Mouse (Mus musculus) stomach, embryonic 14.5 days (tissue): Measurements from ENCODE around the gene Klhdc1. TPM values are rescaled to one million over a fixed set of nuclear protein-coding genes. Genes with fewer than 3 reads are reported as not detected.

ENCODE experiments used
- ATAC-seq: fragments of 200-750 bp; cut with Nextera tagmentation; 2 replicates; pipeline ENCODE4 v1.8.0; 2017; ENCODE audit warnings: low read depth, moderate TSS enrichment; ENCODE audit not compliant: insufficient number of reproducible peaks, insufficient read depth, low FRiP score
- H3K27ac ChIP-seq: fragments of 300-500 bp; sonication (generic); 2 replicates; pipeline ENCODE4 v1.5.1; 2014; ENCODE audit warnings: mild to moderate bottlenecking, low read length, moderate library complexity, mixed read lengths
- H3K27me3 ChIP-seq: fragments of 300-500 bp; sonication (generic); 2 replicates; pipeline ENCODE4 v1.6.1; 2014; ENCODE audit warnings: low read length, control low read depth, mixed read lengths; ENCODE audit not compliant: control insufficient read depth, insufficient read depth
- H3K36me3 ChIP-seq: fragments of 300-500 bp; sonication (generic); 2 replicates; pipeline ENCODE4 v1.6.1; 2014; ENCODE audit warnings: mild to moderate bottlenecking, control low read depth, low read length, moderate library complexity, mixed read lengths; ENCODE audit not compliant: control insufficient read depth, insufficient read depth
- H3K4me1 ChIP-seq: fragments of 300-500 bp; sonication (generic); 2 replicates; pipeline ENCODE4 v1.6.1; 2014; ENCODE audit warnings: low read length, control low read depth, mixed read lengths; ENCODE audit not compliant: control insufficient read depth, insufficient read depth
- H3K4me2 ChIP-seq: fragments of 300-500 bp; sonication (generic); replicated peaks from 2 replicates; pipeline ENCODE4 v1.6.1; 2014; ENCODE audit warnings: low read depth, low read length, control low read depth
- H3K4me3 ChIP-seq: fragments of 300-500 bp; sonication (generic); 2 replicates; pipeline ENCODE4 v1.5.1; 2014; ENCODE audit warnings: low read depth, low read length, control low read depth
- H3K9ac ChIP-seq: fragments of 300-500 bp; sonication (generic); replicated peaks from 2 replicates; pipeline ENCODE4 v1.6.1; 2014; ENCODE audit warnings: low read depth, mild to moderate bottlenecking, control low read depth, low read length, moderate library complexity, mixed read lengths
- H3K9me3 ChIP-seq: fragments of 300-500 bp; sonication (generic); 2 replicates; pipeline ENCODE4 v1.6.1; 2016; ENCODE audit warnings: low read depth, low read length, control low read depth; ENCODE audit not compliant: control insufficient read depth
- WGBS: fragments of 180-500 bp; shearing (Covaris S2); extraction: QIAGEN DNeasy Blood & Tissue Kit; methylation state at CpG from one replicate; pipeline ENCODE4 v1.1.7; 2014; 5-methylcytosine and 5-hydroxymethylcytosine counted together
- polyA plus RNA-seq: library from polyadenylated mRNA; unstranded; fragments of >200 nt; fragmentation: Nextera tagmentation; extraction: Ambion mirVana; gene quantifications from 2 replicates; pipeline ENCODE4 v1.2.1, GENCODE M21; 2014

Klhdc1 gene
- polyA plus RNA-seq, result 7.8 and 8.2 TPM in 2 replicates

GRCm38 (mm10) chr12:69240876-69241275, at the start of gene Klhdc1:
Gene Klhdc1, plus strand, starts transcription at chr12:69241176.
- no peaks in the 10 kb centered on the region for H3K27me3 ChIP-seq
- no peak for ATAC-seq
- 69% methylated on average over 6 of the region's 6 CpGs for WGBS
- peak within 1 kb of the TSS; percentile 71 for H3K4me3 ChIP-seq
- H3K27ac ChIP-seq, result peak within 1 kb of the TSS; percentile 83
- peaks cover 5% of the 10 kb centered on the region for H3K4me1 ChIP-seq
- no peaks in the 10 kb centered on the region for H3K36me3 ChIP-seq
- no peaks in the 10 kb centered on the region for H3K9me3 ChIP-seq
- H3K9ac ChIP-seq, result peak within 1 kb of the TSS; percentile 72
- peak within 1 kb of the TSS; percentile 48 for H3K4me2 ChIP-seq

- no peak for ATAC-seq
- 88% methylated on average over 5 of the region's 5 CpGs for WGBS
- H3K4me2 ChIP-seq, result no peak overlapping the region
Observed at GRCm38 (mm10) chr12:69191396-69191795, 49.6 kb upstream of the Klhdc1 start.

GRCm38 (mm10) chr12:69192637-69193036, 48.3 kb upstream of the Klhdc1 start:
- Histone ChIP-seq H3K27ac (no peak overlapping the region), H3K4me3 (no peak overlapping the region), H3K9ac (no peak overlapping the region), H3K4me1 (peaks cover 3% of the 10 kb centered on the region; the same call in 1 of the 2 replicates), H3K4me2 (no peak overlapping the region), H3K27me3 (no peaks in the 10 kb centered on the region), H3K36me3 (peaks cover 15% of the 10 kb centered on the region), H3K9me3 (no peaks in the 10 kb centered on the region)
- ATAC-seq, result no peak
- WGBS, result 94% methylated on average over 2 of the region's 2 CpGs

More at GRCm38 (mm10) chr12:69191396-69191795, 49.6 kb upstream of the Klhdc1 start:
- Histone ChIP-seq H3K4me1 (peaks cover 9% of the 10 kb centered on the region), H3K9ac (no peak overlapping the region), H3K27ac (no peak overlapping the region), H3K27me3 (no peaks in the 10 kb centered on the region), H3K4me3 (no peak overlapping the region), H3K9me3 (no peaks in the 10 kb centered on the region), H3K36me3 (peaks cover 18% of the 10 kb centered on the region)

GRCm38 (mm10) chr12:69196444-69197377, 44.3 kb upstream of the Klhdc1 start, which contains the start of gene Gm49383:
Gene Gm49383, minus strand, starts transcription at chr12:69197104.
- H3K9ac ChIP-seq, result peak within 1 kb of the TSS; percentile 81
- H3K4me1 ChIP-seq, result peaks cover 11% of the 10 kb centered on the region; the same call in 1 of the 2 replicates
- peak; percentile 84 for ATAC-seq
- peak within 1 kb of the TSS; percentile 95 for H3K4me3 ChIP-seq
- peak within 1 kb of the TSS; percentile 91 for H3K27ac ChIP-seq
- no peaks in the 10 kb centered on the region for H3K9me3 ChIP-seq
- H3K4me2 ChIP-seq, result peak within 1 kb of the TSS; percentile 81
- no peaks in the 10 kb centered on the region for H3K27me3 ChIP-seq
- under 1% methylated on average over 75 of the region's 75 CpGs for WGBS
- H3K36me3 ChIP-seq, result peaks cover 16% of the 10 kb centered on the region

- Histone ChIP-seq H3K27me3 (no peaks in the 10 kb centered on the region), H3K4me1 (peaks cover 11% of the 10 kb centered on the region; the same call in 1 of the 2 replicates), H3K9me3 (no peaks in the 10 kb centered on the region), H3K9ac (peak overlapping the region; percentile 81), H3K36me3 (peaks cover 21% of the 10 kb centered on the region), H3K4me3 (peak overlapping the region; percentile 95), H3K27ac (peak overlapping the region; percentile 91), H3K4me2 (peak overlapping the region; percentile 81)
- WGBS, result under 1% methylated on average over 91 of the region's 94 CpGs
- ATAC-seq, result peak; percentile 71
Observed at GRCm38 (mm10) chr12:69197378-69198163, 43.4 kb upstream of the Klhdc1 start.

GRCm38 (mm10) chr12:69198164-69198535, 42.8 kb upstream of the Klhdc1 start, which contains the start of gene Dnaaf2:
Gene Dnaaf2, minus strand, starts transcription at chr12:69198429.
- Histone ChIP-seq H3K27ac (peak within 1 kb of the TSS; percentile 91), H3K36me3 (peaks cover 25% of the 10 kb centered on the region), H3K4me2 (peak within 1 kb of the TSS; percentile 81), H3K4me1 (peaks cover 11% of the 10 kb centered on the region; the same call in 1 of the 2 replicates), H3K27me3 (no peaks in the 10 kb centered on the region), H3K4me3 (peak within 1 kb of the TSS; percentile 95), H3K9me3 (no peaks in the 10 kb centered on the region), H3K9ac (peak within 1 kb of the TSS; percentile 81)
- peak; percentile 25; the same call in 1 of the 2 replicates for ATAC-seq
- WGBS, result under 1% methylated on average over 18 of the region's 18 CpGs

- peaks cover 11% of the 10 kb centered on the region; the same call in 1 of the 2 replicates for H3K4me1 ChIP-seq
- H3K27ac ChIP-seq, result no peak overlapping the region
- no peak overlapping the region; the same call in 1 of the 2 replicates for H3K4me2 ChIP-seq
- no peak overlapping the region for H3K4me3 ChIP-seq
- no peak overlapping the region for H3K9ac ChIP-seq
- peaks cover 29% of the 10 kb centered on the region for H3K36me3 ChIP-seq
- no peak for ATAC-seq
- no peaks in the 10 kb centered on the region for H3K9me3 ChIP-seq
- H3K27me3 ChIP-seq, result no peaks in the 10 kb centered on the region
Observed at GRCm38 (mm10) chr12:69198985-69199384, 42.0 kb upstream of the Klhdc1 start.
